Mouse (Mus musculus) c-Kit-negative CD71-positive TER-119-positive erythroid progenitor cells, embryonic 14.5 days (primary cell): ENCODE data around the gene Vps13c.

Experiments used
- DNase-seq: peaks from one replicate; pipeline ENCODE4 v3.0.0-alpha.2; 2013; ENCODE audit warnings: low read depth, low spot score

Gene Vps13c

GRCm38 (mm10) chr9:68016255-68016954 lies 176.2 kb downstream of the Vps13c start:
- no peak for DNase-seq

- DNase-seq, result no peak
Measured at GRCm38 (mm10) chr9:68020776-68021365, 180.7 kb downstream of the Vps13c start.

GRCm38 (mm10) chr9:68022311-68023043 lies 182.3 kb downstream of the Vps13c start:
- DNase-seq, result no peak

GRCm38 (mm10) chr9:68028631-68029030 lies 188.4 kb downstream of the Vps13c start:
- DNase-seq, result no peak

GRCm38 (mm10) chr9:68033771-68034170 lies 193.6 kb downstream of the Vps13c start:
- no peak for DNase-seq
